8 mouse cellular contexts compared by ENCODE assay signal in the genomic region with DNA sequence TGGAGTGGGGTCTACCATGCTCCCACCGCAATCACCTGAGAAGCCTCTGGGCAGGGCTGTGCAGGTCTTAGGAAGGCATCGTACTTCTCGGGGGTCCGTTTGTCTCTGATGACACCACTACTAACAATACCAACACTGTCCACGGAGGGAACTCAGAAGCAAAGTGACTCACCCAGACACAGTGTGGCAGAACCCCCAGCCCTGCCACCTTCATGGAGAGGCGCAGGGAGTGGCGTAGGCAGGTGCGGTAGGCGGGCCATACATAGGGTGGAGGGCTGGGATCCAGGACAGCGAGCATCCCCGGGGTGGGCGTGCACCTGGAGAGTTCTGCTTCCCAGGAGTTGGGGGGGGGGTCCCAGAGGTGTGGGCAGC. TPM values are rescaled to one million over a fixed set of nuclear protein-coding genes. Genes with fewer than 3 reads are reported as not detected.
DNase-seq lines count a peak whose midpoint lies in the region; ATAC-seq and TF ChIP-seq lines count a peak whose summit lies in the region.

No protein-coding gene starts in this region.

- no peak for TF ChIP-seq POLR2A in MEL (IDR thresholded peaks at IDR 0.05; ENCODE audit: control insufficient read depth in 1 of 2, insufficient read depth in 1 of 2, low read depth in 1 of 2, low read length in 2 of 2, poor library complexity in 1 of 2)
- no peak for TF ChIP-seq POLR2A in limb, embryonic 14.5 days (IDR thresholded peaks at IDR 0.05; ENCODE audit: borderline replicate concordance, extremely low read depth, insufficient read depth, insufficient read length)

- H3K9ac ChIP-seq in kidney, embryonic 15.5 days = peak overlapping the region; percentile 66; the same call in 1 of the 2 replicates
- H3K9ac ChIP-seq in MEL (ENCODE audit: control insufficient read depth, low read depth, low read length, poor library complexity, severe bottlenecking) = peak overlapping the region; percentile 82
- H3K9ac ChIP-seq in embryonic facial prominence, embryonic 13.5 days = peak overlapping the region; percentile 81
- H3K9ac ChIP-seq in limb, embryonic 14.5 days (ENCODE audit: low read depth, low read length, severe bottlenecking) = no peak overlapping the region

- ATAC-seq in kidney, embryonic 15.5 days (replicated peaks; ENCODE audit: low FRiP score) = no peak
- peak; percentile 16; the same call in 1 of the 2 replicates for ATAC-seq in embryonic facial prominence, embryonic 13.5 days (ENCODE audit: insufficient number of reproducible peaks, insufficient read depth, low FRiP score, low TSS enrichment, low read depth)
- 0 out of 2 replicates have a peak, but pooled peaks have one; percentile 1 for ATAC-seq in limb, embryonic 14.5 days (ENCODE audit: low FRiP score, low read depth)
- ATAC-seq in neutrophil, adult 5-6 weeks (ENCODE audit: extremely low read depth, insufficient number of reproducible peaks, low FRiP score, poor library complexity, severe bottlenecking) = peak; percentile 10; the same call in 1 of the 2 replicates

- WGBS in kidney, embryonic 15.5 days = 23% methylated on average over 12 of the region's 12 CpGs
- WGBS in embryonic facial prominence, embryonic 13.5 days = 20% methylated on average over 12 of the region's 12 CpGs
- WGBS in limb, embryonic 14.5 days = 25% methylated on average over 11 of the region's 12 CpGs

- peaks cover 36% of the 10 kb centered on the region for H3K4me1 ChIP-seq in kidney, embryonic 15.5 days
- peaks cover 11 to 27% of the 10 kb centered on the region in 2 experiments for H3K4me1 ChIP-seq in MEL (ENCODE audit: control insufficient read depth in 1 of 2, insufficient read depth in 2 of 2, low read length in 2 of 2)
- H3K4me1 ChIP-seq in embryonic facial prominence, embryonic 13.5 days = peaks cover 32% of the 10 kb centered on the region
- peaks cover 7% of the 10 kb centered on the region; the same call in 1 of the 2 replicates for H3K4me1 ChIP-seq in limb, embryonic 14.5 days (ENCODE audit: control insufficient read depth, insufficient read depth, low read length)

- H3K27me3 ChIP-seq in kidney, embryonic 15.5 days = peaks cover 25% of the 10 kb centered on the region
- H3K27me3 ChIP-seq in MEL (ENCODE audit: control insufficient read depth in 1 of 2, insufficient read depth in 2 of 2, low read length in 2 of 2) = no peaks in the 10 kb centered on the region
- peaks cover 57% of the 10 kb centered on the region for H3K27me3 ChIP-seq in embryonic facial prominence, embryonic 13.5 days
- H3K27me3 ChIP-seq in limb, embryonic 14.5 days (ENCODE audit: control insufficient read depth, insufficient read depth, low read length) = peaks cover 23% of the 10 kb centered on the region

- no peak for TF ChIP-seq EP300 in MEL (IDR thresholded peaks at IDR 0.05; ENCODE audit: low read depth in 1 of 2, low read length in 2 of 2)

- H3K9me3 ChIP-seq in kidney, embryonic 15.5 days (replicated peaks) = no peaks in the 10 kb centered on the region
- H3K9me3 ChIP-seq in MEL (replicated peaks; ENCODE audit: insufficient read depth, low read length) = no peaks in the 10 kb centered on the region
- no peaks in the 10 kb centered on the region for H3K9me3 ChIP-seq in embryonic facial prominence, embryonic 13.5 days
- no peaks in the 10 kb centered on the region for H3K9me3 ChIP-seq in limb, embryonic 14.5 days (ENCODE audit: control insufficient read depth, low read length)

- no peak for TF ChIP-seq RAD21 in MEL (IDR thresholded peaks at IDR 0.05; ENCODE audit: low read depth, low read length)

- peak overlapping the region; percentile 78 for H3K4me3 ChIP-seq in kidney, embryonic 15.5 days (replicated peaks)
- H3K4me3 ChIP-seq in MEL (ENCODE audit: control insufficient read depth in 1 of 2, insufficient read depth in 1 of 2, low read depth in 2 of 2, low read length in 2 of 2) = peak overlapping the region; percentile 73 to 96; a peak in 3 of 4 replicates
- peak overlapping the region; percentile 69 for H3K4me3 ChIP-seq in embryonic facial prominence, embryonic 13.5 days
- peak overlapping the region; percentile 72 for H3K4me3 ChIP-seq in limb, embryonic 14.5 days (replicated peaks; ENCODE audit: low read length)

- H3K4me2 ChIP-seq in kidney, embryonic 15.5 days = peak overlapping the region; percentile 99
- H3K4me2 ChIP-seq in embryonic facial prominence, embryonic 13.5 days = peak overlapping the region; percentile 97
- H3K4me2 ChIP-seq in limb, embryonic 14.5 days (replicated peaks; ENCODE audit: low read depth, low read length, severe bottlenecking) = peak overlapping the region; percentile 94

- H3K36me3 ChIP-seq in kidney, embryonic 15.5 days = no peaks in the 10 kb centered on the region
- peaks cover 2 to 19% of the 10 kb centered on the region in 2 experiments; a peak in 3 of 4 replicates for H3K36me3 ChIP-seq in MEL (ENCODE audit: control insufficient read depth in 1 of 2, insufficient read depth in 2 of 2, low read length in 2 of 2)
- H3K36me3 ChIP-seq in embryonic facial prominence, embryonic 13.5 days = 0 out of 2 replicates have a peak, but pooled peaks cover 3% of the 10 kb centered on the region
- no peaks in the 10 kb centered on the region for H3K36me3 ChIP-seq in limb, embryonic 14.5 days (ENCODE audit: control insufficient read depth, insufficient read depth, low read length)

- H3K79me2 ChIP-seq in MEL (ENCODE audit: control insufficient read depth, insufficient read depth, low read length, poor library complexity) = peaks cover 30% of the 10 kb centered on the region

- 0 out of 2 replicates have a peak overlapping the region, but pooled peaks have one; percentile 76 for H3K27ac ChIP-seq in kidney, embryonic 15.5 days
- H3K27ac ChIP-seq in MEL (ENCODE audit: control insufficient read depth, low read depth, low read length) = no peak overlapping the region
- no peak overlapping the region for H3K27ac ChIP-seq in embryonic facial prominence, embryonic 13.5 days
- no peak overlapping the region for H3K27ac ChIP-seq in limb, embryonic 14.5 days (replicated peaks; ENCODE audit: low read depth, low read length)

- TF ChIP-seq CTCF in MEL (IDR thresholded peaks at IDR 0.05 in 2 of 3, conservative IDR thresholded peaks at IDR 0.05 in 1 of 3; ENCODE audit: control insufficient read depth in 1 of 3, insufficient read depth in 1 of 3, low read depth in 2 of 3, low read length in 3 of 3, poor library complexity in 1 of 3, severe bottlenecking in 1 of 3) = no peak

- DNase-seq in kidney, adult 8-10 months = no peak
- DNase-seq in MEL (ENCODE audit: low read depth, low spot score) = peak; percentile 34
- DNase-seq in limb, embryonic 14.5 days (ENCODE audit: low spot score) = no peak
- DNase-seq in right cerebral cortex, postnatal 25 days = no peak
- no peak for DNase-seq in cerebellum, postnatal 36 days

TF ChIP-seq in MEL, 35 proteins besides CTCF, POLR2A, EP300 and RAD21 (continues in another document):
- TF ChIP-seq TBP (IDR thresholded peaks at IDR 0.05; ENCODE audit: low read depth, low read length) (no peak), ZC3H11A (IDR thresholded peaks at IDR 0.05; ENCODE audit: low read depth, low read length) (no peak), MYC (IDR thresholded peaks at IDR 0.05; ENCODE audit: low read depth, low read length) (no peak), TCF12 (IDR thresholded peaks at IDR 0.05; ENCODE audit: low read depth, low read length) (no peak), MAX (IDR thresholded peaks at IDR 0.05; ENCODE audit: low read length) (no peak), E2F4 (IDR thresholded peaks at IDR 0.05; ENCODE audit: borderline replicate concordance, low read depth, low read length) (no peak)

RNA-seq across cellular contexts. Expression of a gene that starts 0.6 kb away (rescaled TPM):
- polyA plus RNA-seq in kidney, embryonic 15.5 days (2015; fragmentation: Nextera tagmentation; extraction: Ambion mirVana) = 5.1 and 5.7 TPM in 2 replicates
- total RNA-seq in MEL (2012; rRNA removed) = 9.9 and 20.8 TPM in 2 replicates
- polyA plus RNA-seq in MEL (2012; ENCODE audit: insufficient read depth in 1 of 2, insufficient read length in 2 of 2, low read depth in 1 of 2, low replicate concordance in 2 of 2, missing spikeins in 1 of 2) = 10 to 100 TPM in 1 of 2 experiments, not detected in 1; 10.7 TPM
- polyA plus RNA-seq in embryonic facial prominence, embryonic 13.5 days (2015; fragmentation: Nextera tagmentation; extraction: Ambion mirVana) = 2.3 and 10.1 TPM in 2 replicates
- polyA plus RNA-seq in limb, embryonic 14.5 days (2012; rRNA removed) = 29.7 and 36.0 TPM in 2 replicates
- 20.6 and 27.4 TPM in 2 replicates for polyA plus RNA-seq in limb, embryonic 14.5 days (2014; fragmentation: Nextera tagmentation; extraction: Ambion mirVana)
- total RNA-seq in neutrophil, adult 5-6 weeks (2017) = 160 and 183 TPM in 2 replicates

RNA-seq across cellular contexts. Expression of a gene that starts 1.5 kb away (rescaled TPM):
- polyA plus RNA-seq in kidney, embryonic 15.5 days (2015; fragmentation: Nextera tagmentation; extraction: Ambion mirVana) = 47.3 and 48.1 TPM in 2 replicates
- 18.2 and 21.7 TPM in 2 replicates for total RNA-seq in MEL (2012; rRNA removed)
- polyA plus RNA-seq in MEL (2012; ENCODE audit: insufficient read depth in 1 of 2, insufficient read length in 2 of 2, low read depth in 1 of 2, low replicate concordance in 2 of 2, missing spikeins in 1 of 2) = 10 to 100 TPM in 1 of 2 experiments, not detected in 1; 46.5 TPM
- 39.3 and 41.3 TPM in 2 replicates for polyA plus RNA-seq in embryonic facial prominence, embryonic 13.5 days (2015; fragmentation: Nextera tagmentation; extraction: Ambion mirVana)
- polyA plus RNA-seq in limb, embryonic 14.5 days (2012; rRNA removed) = 58.9 and 76.0 TPM in 2 replicates
- polyA plus RNA-seq in limb, embryonic 14.5 days (2014; fragmentation: Nextera tagmentation; extraction: Ambion mirVana) = 37.2 and 39.3 TPM in 2 replicates
- 76.0 and 90.2 TPM in 2 replicates for total RNA-seq in neutrophil, adult 5-6 weeks (2017)

RNA-seq across cellular contexts. Expression of a gene that starts 26.8 kb away (rescaled TPM):
- 12.1 and 12.8 TPM in 2 replicates for polyA plus RNA-seq in kidney, embryonic 15.5 days (2015; fragmentation: Nextera tagmentation; extraction: Ambion mirVana)
- total RNA-seq in MEL (2012; rRNA removed) = 5.2 and 8.1 TPM in 2 replicates
- polyA plus RNA-seq in MEL (2012; ENCODE audit: insufficient read depth in 1 of 2, insufficient read length in 2 of 2, low read depth in 1 of 2, low replicate concordance in 2 of 2, missing spikeins in 1 of 2) = 1 to 10 TPM in 1 of 2 experiments, not detected in 1; 5.9 TPM
- polyA plus RNA-seq in embryonic facial prominence, embryonic 13.5 days (2015; fragmentation: Nextera tagmentation; extraction: Ambion mirVana) = 9.4 and 13.4 TPM in 2 replicates
- polyA plus RNA-seq in limb, embryonic 14.5 days (2012; rRNA removed) = 6.1 and 11.0 TPM in 2 replicates
- 7.5 and 16.3 TPM in 2 replicates for polyA plus RNA-seq in limb, embryonic 14.5 days (2014; fragmentation: Nextera tagmentation; extraction: Ambion mirVana)
- not detected in 2 replicates for total RNA-seq in neutrophil, adult 5-6 weeks (2017)

RNA-seq across cellular contexts. Expression of a gene that starts 56.2 kb away (rescaled TPM):
- 284 and 313 TPM in 2 replicates for polyA plus RNA-seq in kidney, embryonic 15.5 days (2015; fragmentation: Nextera tagmentation; extraction: Ambion mirVana)
- total RNA-seq in MEL (2012; rRNA removed) = 156 and 164 TPM in 2 replicates
- polyA plus RNA-seq in MEL (2012; ENCODE audit: insufficient read depth in 1 of 2, insufficient read length in 2 of 2, low read depth in 1 of 2, low replicate concordance in 2 of 2, missing spikeins in 1 of 2) = 100 to 1,000 TPM in 1 of 2 experiments, not detected in 1; 343 TPM
- polyA plus RNA-seq in embryonic facial prominence, embryonic 13.5 days (2015; fragmentation: Nextera tagmentation; extraction: Ambion mirVana) = 243 and 262 TPM in 2 replicates
- 137 and 158 TPM in 2 replicates for polyA plus RNA-seq in limb, embryonic 14.5 days (2012; rRNA removed)
- polyA plus RNA-seq in limb, embryonic 14.5 days (2014; fragmentation: Nextera tagmentation; extraction: Ambion mirVana) = 269 and 270 TPM in 2 replicates
- total RNA-seq in neutrophil, adult 5-6 weeks (2017) = 55.2 and 67.3 TPM in 2 replicates
